Mouse (Mus musculus) thymus, postnatal 10 days (tissue): ENCODE data around the gene Adamtsl1.

Experiments
- DNase-seq, 2 experiments: peaks; one replicate each; pipeline ENCODE4 v3.0.0; 2021; ENCODE audit warnings: low spot score in 2 of 2

Adamtsl1 gene

DNA sequence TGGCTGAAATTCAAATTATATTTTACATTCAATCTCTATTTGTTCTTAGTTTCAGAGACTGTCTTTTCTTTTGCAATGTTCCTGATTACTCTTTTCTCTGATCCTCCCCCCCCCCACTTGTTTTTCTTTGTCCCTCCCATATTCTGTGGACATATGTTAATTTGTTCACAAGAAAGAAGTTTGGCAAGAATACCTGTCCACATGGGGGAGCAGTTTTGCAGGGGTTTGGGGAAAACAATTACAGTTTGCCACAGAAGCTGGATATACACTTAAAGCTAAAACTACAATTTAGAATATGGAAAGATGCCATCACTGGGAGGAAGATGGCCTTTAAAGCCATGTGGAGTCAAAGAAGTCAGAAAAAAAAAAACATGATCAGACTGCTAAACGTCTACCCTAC is 532.9 kb downstream of the Adamtsl1 start:
- DNase-seq = no peak

GRCm38 (mm10) chr4:86053487-86054237 is 539.7 kb downstream of the Adamtsl1 start:
- DNase-seq = no peak

GRCm38 (mm10) chr4:86060614-86061013 is 546.6 kb downstream of the Adamtsl1 start:
- DNase-seq = no peak

GRCm38 (mm10) chr4:86068376-86068775 is 554.4 kb downstream of the Adamtsl1 start:
- DNase-seq = no peak

DNA sequence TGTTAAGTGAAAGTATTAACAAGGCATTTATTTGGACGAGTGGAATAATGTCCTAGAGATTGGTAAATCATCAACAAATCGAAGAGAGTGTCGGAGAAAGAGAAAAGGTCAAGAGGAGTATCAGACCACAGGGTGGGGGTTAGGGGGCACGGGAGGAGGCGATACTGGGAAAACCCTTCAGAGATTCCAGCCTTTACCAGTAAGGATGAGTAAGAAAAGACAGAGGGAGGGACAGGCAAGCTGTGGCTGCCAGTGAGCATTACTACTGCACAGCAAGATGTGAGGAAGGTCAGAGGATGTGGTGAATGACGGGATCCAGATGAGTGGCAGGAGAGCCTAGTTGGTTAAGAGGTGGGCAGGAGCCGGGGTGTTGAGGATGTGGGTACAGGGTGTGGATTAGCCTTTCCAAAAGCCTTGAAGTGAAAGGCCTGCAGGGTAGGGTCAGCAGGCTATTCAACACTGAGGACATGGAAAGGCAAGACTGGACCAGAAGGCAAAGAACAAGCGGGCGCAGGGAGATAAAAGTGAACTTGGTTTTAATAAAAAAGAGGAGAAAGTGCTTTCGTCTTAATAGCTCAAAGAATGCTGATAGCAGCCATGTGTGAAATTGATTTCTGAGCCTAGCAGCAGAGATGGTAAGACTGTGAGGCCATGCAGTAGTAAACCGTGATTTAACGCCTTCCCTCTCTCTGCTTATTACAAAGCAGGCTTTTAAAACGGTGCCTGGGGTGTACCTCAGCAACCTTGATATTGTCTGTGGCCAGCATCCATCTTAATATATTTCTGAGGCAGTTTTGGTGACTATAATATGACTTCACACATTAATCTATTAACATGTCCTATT is 555.1 kb downstream of the Adamtsl1 start:
- DNase-seq = no peak

DNA sequence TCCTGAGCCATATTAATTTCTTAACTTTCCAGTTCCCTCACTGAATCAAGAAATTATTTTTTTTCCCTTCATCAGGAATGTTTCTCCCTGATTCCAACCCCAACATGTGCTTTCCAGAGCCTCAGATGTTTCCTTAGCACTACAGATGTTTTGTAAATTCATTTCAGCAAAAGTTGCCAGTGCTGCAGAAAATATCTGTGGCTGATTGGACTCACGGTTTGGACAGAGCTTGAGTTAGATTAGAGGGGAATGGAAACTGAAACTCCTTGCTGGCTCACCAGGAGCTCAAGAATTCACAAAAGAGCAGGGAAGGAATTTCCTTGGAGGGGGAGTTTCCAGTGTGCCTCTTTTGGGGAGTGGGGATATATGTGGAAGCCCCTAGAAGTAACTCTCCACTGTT is 560.9 kb downstream of the Adamtsl1 start:
- no peak for DNase-seq

- DNase-seq = no peak
Observed at GRCm38 (mm10) chr4:86077355-86077754, 563.4 kb downstream of the Adamtsl1 start.

GRCm38 (mm10) chr4:86077854-86078253 is 563.9 kb downstream of the Adamtsl1 start:
- no peak for DNase-seq

- DNase-seq = no peak
Observed at GRCm38 (mm10) chr4:86087508-86087907, 573.5 kb downstream of the Adamtsl1 start.

GRCm38 (mm10) chr4:86103207-86103606 is 589.2 kb downstream of the Adamtsl1 start:
- DNase-seq = no peak

DNA sequence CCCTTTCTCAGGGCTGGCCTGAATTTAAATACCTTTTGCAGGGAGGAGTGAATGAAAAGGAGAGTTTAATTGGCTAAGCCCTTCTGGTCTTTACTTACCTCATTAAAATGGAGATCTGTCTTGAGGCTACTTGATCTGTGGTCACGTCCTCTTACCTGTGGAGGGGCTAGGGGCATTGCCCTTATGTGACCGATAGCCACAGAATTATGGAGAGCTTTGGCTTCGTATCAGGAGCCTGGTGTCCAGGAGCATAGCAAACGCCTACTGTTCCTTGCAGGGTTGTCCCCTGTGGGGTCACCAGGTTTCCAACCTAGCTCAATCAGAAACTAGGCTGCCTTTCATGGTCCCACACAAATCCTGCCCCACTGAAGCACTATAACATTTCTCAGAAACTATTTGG is 594.4 kb downstream of the Adamtsl1 start:
- DNase-seq = no peak

GRCm38 (mm10) chr4:86119067-86119466 is 605.1 kb downstream of the Adamtsl1 start:
- DNase-seq = no peak

- no peak for DNase-seq
Observed at GRCm38 (mm10) chr4:86122431-86122830, 608.5 kb downstream of the Adamtsl1 start.

DNA sequence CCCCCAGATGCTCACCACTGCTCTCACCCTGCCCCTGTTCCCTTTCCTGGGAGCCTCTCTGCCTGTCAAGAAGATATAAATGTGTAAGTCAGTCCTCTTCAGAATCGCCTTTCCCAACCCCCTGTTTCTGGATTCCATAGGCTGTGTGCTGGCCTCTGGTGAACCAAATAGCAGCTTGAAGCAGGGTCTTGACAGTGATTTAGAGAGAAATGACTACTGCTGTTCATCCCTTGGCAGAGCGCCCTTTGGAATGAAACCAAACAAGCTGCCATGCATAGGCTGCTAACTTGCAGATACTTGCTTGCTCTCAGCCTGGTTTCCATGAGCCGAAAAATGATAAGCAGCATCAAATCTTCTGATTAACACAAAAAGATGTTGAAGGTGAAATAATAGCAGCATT is 610.4 kb downstream of the Adamtsl1 start:
- DNase-seq = no peak

GRCm38 (mm10) chr4:86126636-86127035 is 612.7 kb downstream of the Adamtsl1 start:
- DNase-seq = no peak

- DNase-seq = no peak
Observed at GRCm38 (mm10) chr4:86158551-86158950, 644.6 kb downstream of the Adamtsl1 start.

DNA sequence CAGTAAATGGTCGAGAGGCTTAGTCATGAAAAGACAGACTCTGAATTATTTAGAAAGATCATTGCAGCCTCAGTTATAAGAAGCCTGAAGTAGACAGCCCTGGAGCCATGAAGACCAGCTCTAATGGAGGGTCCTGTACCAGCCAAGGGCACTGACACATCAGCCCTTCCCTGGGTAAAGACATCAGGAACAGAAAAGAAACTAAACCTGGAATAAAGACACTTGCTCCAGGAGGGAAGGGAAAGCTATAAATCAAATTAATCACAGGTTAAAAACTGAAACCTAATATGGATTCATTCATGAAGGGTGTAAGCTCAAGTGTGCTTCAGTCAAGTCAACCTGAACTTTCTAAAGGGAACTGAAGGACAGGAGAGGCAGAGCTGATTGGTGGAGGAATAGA is 645.4 kb downstream of the Adamtsl1 start:
- DNase-seq = no peak

DNA sequence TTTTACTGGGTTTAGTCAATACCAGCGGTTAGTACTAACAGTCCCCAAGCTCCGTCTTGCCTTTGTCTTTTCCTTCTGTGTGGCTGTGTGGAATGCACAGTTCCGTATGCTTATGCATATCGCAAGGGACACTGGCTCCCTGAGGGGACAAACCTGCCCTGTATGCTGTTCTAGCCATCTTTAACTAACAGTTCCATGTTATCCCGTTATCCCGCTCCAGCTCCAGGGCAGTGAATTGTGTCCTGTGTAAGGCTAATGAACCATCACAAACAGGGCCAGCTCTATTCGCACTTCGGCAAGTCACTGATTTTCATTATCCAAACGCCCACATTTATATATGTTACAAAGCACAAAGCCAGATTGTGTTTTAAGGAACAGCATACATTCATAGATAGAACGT is 656.8 kb downstream of the Adamtsl1 start:
- no peak for DNase-seq

- no peak for DNase-seq
Observed at GRCm38 (mm10) chr4:86171461-86171860, 657.5 kb downstream of the Adamtsl1 start.

GRCm38 (mm10) chr4:86177471-86177870 is 663.5 kb downstream of the Adamtsl1 start:
- DNase-seq = no peak

DNA sequence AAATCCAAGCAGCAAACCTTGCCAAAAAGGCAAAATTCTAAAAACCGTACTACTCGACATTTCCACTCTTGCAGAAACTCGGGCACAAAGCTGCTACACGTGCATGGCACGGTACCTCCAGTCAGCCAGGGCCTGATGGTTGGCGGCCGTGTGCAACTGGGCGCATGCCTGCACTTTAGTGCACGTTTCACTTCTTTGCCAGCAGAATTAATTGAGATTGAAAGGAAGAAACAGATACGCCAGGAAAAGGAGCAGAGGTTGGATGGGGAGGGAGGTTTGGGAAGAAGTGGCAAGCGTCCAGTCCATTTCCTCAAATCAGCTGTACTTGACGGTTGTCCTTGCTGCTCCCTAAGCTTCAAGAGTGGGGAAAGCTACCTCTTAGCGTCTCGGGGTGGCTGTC is 664.1 kb downstream of the Adamtsl1 start:
- DNase-seq = no peak

GRCm38 (mm10) chr4:86183701-86184173 is 669.8 kb downstream of the Adamtsl1 start:
- DNase-seq = no peak

DNA sequence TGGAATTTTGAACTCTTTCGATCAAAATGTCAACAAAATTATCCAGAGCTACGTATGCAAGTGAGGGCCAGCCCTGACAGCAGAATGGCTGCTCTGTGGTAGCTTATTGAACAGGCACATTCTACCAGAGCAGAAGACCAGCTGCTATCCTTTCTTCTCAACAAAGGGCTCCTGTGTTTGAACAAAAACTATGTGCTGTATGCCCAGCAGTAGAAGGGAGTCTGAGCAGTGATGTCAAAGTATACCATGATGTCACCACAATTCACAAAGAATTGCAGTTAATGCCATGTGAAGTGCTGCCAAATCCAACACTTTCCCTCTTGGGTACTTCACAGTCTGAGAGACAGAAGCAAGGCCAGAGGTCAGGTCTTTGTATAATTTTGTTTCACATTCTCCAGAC is 675.9 kb downstream of the Adamtsl1 start:
- DNase-seq = no peak
